Mouse (Mus musculus) hindbrain, embryonic 13.5 days (tissue): Measurements from ENCODE around the gene Cecr2. TPM values are rescaled to one million over a fixed set of nuclear protein-coding genes. Genes with fewer than 3 reads are reported as not detected.

Experiments
- ATAC-seq: fragments of 200-750 bp; cut with Nextera tagmentation; 2 replicates; pipeline ENCODE4 v1.8.0; 2017; ENCODE audit warnings: moderate TSS enrichment; ENCODE audit not compliant: low FRiP score
- H3K27ac ChIP-seq: fragments of 300-500 bp; sonication (generic); 2 replicates; pipeline ENCODE4 v1.5.1; 2015; ENCODE audit warnings: inconsistent platforms, mild to moderate bottlenecking, moderate library complexity
- H3K27me3 ChIP-seq: fragments of 300-500 bp; sonication (generic); 2 replicates; pipeline ENCODE4 v1.6.1; 2015; ENCODE audit warnings: mild to moderate bottlenecking, inconsistent platforms
- H3K36me3 ChIP-seq: fragments of 300-500 bp; sonication (generic); 2 replicates; pipeline ENCODE4 v1.6.1; 2015; ENCODE audit warnings: mild to moderate bottlenecking, inconsistent platforms
- H3K4me1 ChIP-seq: fragments of 300-500 bp; sonication (generic); replicated peaks from 2 replicates; pipeline ENCODE4 v1.6.1; 2015; ENCODE audit warnings: inconsistent platforms
- H3K4me2 ChIP-seq: fragments of 300-500 bp; sonication (generic); 2 replicates; pipeline ENCODE4 v1.6.1; 2015; ENCODE audit warnings: inconsistent platforms, mild to moderate bottlenecking, moderate library complexity
- H3K4me3 ChIP-seq: fragments of 300-500 bp; sonication (generic); 2 replicates; pipeline ENCODE4 v1.5.1; 2015; ENCODE audit warnings: mild to moderate bottlenecking, inconsistent platforms
- H3K9ac ChIP-seq: fragments of 300-500 bp; sonication (generic); 2 replicates; pipeline ENCODE4 v1.6.1; 2015; ENCODE audit warnings: mild to moderate bottlenecking, inconsistent platforms
- H3K9me3 ChIP-seq: fragments of 300-500 bp; sonication (generic); 2 replicates; pipeline ENCODE4 v1.6.1; 2016; ENCODE audit warnings: inconsistent platforms
- WGBS: fragments of 180-500 bp; shearing (Covaris S2); methylation state at CpG from one replicate; pipeline ENCODE4 v1.1.7; 2015; 5-methylcytosine and 5-hydroxymethylcytosine counted together
- polyA plus RNA-seq: library from polyadenylated mRNA; unstranded; fragments of >200 nt; fragmentation: Nextera tagmentation; extraction: Ambion mirVana; gene quantifications from 2 replicates; pipeline ENCODE4 v1.2.1, GENCODE M21; 2015

Cecr2 gene
- polyA plus RNA-seq, result 4.7 and 5.7 TPM in 2 replicates

DNA sequence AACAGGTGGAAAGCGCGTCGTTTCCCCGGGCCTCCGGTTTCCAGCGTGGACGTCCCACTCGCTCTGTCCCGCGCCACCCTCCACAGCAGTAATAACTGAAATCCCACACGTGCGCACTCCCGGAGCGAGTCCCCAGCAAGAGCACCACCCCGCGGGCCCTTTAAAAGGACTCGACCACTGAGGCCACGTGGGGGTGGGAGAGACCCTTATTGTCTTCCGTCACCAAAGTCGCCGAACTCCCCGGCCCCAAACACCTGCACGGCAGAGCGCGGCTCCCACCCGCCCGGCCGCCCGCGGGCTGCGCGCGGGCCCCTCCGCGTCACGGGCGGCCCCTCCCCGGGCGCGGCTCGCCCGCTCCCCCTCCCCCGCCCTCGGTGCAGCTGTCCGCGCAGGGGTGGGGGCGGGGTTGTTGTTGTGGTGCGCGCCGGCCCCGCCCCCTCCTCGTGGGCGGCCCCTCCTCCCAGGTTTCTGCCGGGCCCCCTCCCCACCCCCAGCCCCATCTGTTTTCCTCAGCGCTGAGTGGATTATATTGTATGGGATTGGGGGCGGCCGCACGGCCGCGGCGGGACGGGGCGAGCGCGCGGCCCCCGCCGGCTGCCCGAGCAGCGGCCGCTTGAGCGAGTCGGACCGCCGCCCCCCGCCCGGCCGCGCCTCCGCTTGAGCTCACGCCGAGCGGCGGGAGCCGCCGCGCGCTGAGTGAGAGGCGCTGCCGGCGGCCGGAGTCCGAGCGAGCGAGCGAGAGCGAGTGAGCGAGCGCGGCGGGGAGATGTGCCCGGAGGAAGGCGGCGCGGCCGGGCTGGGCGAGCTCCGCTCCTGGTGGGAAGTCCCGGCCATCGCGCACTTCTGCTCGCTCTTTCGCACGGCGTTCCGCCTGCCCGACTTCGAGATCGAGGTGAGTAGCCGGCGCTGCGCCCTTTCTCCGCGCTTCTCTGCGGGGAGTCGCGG, at the start of gene Cecr2:
TSS of gene Cecr2 (plus strand) at position 554 of the 945 bp plus-strand sequence.
- peak; percentile 90 for ATAC-seq
- Histone ChIP-seq H3K9me3 (no peaks in the 10 kb centered on the region), H3K9ac (peak within 1 kb of the TSS; percentile 89), H3K27me3 (peaks cover 6% of the 10 kb centered on the region; the same call in 1 of the 2 replicates), H3K27ac (peak within 1 kb of the TSS; percentile 98), H3K4me2 (peak within 1 kb of the TSS; percentile 95), H3K36me3 (no peaks in the 10 kb centered on the region), H3K4me3 (peak within 1 kb of the TSS; percentile 65), H3K4me1 (peaks cover 18% of the 10 kb centered on the region)
- WGBS, result under 1% methylated on average over 102 of the region's 127 CpGs

DNA sequence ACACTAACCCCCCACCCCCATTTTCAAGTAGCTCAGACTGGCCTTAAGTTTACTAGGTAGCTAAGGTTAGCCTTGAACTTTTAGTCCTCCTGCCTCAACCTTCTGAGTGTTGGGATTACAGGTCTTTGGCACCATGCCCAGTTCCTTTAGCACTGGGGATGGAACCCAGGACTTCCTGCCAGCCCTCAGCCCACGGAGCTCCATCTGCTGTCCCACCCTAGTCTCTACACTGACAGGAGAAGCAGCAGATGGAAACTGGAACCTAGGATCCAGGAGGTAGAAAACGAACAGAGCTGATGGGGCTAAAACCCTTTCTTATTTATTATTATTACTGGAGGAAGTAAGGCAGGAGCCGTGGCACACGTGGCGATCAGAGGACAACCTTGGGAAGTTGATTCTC, 48.6 kb upstream of the Cecr2 start:
- Histone ChIP-seq H3K4me3 (no peak overlapping the region), H3K4me1 (no peaks in the 10 kb centered on the region), H3K27me3 (no peaks in the 10 kb centered on the region), H3K9me3 (no peaks in the 10 kb centered on the region), H3K27ac (no peak overlapping the region), H3K4me2 (no peak overlapping the region), H3K9ac (no peak overlapping the region), H3K36me3 (no peaks in the 10 kb centered on the region)
- WGBS, result 81% methylated on average over 5 of the region's 5 CpGs
- no peak for ATAC-seq

DNA sequence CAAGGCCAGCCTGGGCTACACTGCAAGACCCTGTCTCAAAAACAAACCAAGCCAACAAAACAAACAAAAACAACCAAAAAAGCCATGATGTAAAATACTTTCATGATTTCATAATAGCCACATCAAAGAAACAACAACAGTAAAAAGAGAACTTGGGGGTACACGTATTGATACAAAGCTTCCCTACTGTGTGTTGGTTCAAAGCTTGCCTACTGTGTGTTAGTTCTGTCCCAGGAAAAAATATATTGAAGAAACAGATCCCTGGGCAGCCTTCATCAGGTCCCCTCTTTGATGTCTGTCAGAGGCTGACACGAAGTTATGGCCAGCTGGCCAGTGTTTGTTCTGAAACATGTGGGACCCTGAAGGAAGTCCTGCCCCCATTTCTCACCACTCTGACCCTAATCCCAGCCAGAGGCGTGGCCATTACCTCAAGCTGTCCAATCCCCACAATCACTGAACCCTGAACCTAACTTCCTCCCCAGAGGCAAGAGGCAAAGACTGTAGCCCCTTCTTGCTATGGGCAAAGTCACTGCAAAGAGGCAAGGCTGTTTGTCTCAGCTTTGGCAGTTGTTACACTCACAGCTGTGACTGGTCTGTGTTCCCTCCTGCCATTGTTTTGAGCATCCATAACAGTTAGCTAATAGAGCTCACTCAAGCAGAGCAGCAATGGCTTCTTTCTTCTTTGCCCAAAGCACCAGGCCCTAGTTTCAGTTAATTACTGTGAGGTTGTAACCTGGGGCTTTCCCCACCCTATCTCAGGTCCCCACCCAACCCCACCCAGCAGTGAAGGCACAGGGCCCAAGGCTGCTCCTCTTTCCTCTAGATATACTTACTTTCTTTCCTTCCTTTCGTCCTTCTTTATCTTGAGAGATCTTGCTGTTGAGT, 47.4 kb upstream of the Cecr2 start:
- H3K9ac ChIP-seq, result no peak overlapping the region
- ATAC-seq, result no peak
- H3K36me3 ChIP-seq, result no peaks in the 10 kb centered on the region
- H3K4me1 ChIP-seq, result no peaks in the 10 kb centered on the region
- H3K27me3 ChIP-seq, result no peaks in the 10 kb centered on the region
- H3K4me2 ChIP-seq, result no peak overlapping the region
- H3K4me3 ChIP-seq, result no peak overlapping the region
- no peak overlapping the region for H3K27ac ChIP-seq
- 74% methylated on average over 4 of the region's 4 CpGs for WGBS
- no peaks in the 10 kb centered on the region for H3K9me3 ChIP-seq

DNA sequence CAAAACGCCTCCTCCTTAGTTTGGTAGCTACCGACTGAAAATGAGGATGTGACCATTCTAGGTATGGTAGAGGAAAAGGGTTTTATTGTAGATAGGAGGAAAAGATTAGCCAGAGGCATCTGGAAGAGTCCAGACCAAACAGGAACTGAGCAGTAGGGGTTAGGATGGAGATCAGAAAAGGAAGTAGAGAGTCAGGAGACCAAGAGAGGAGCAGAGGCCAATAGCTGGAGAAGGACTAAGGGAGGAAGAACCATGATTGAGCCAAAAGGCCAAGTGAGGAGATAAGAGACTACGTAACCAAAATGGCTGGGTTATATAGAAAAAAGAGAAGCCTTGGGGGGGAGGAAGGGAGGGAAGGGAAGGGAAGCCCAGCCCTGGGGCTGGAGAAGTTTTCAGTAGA, 46.0 kb upstream of the Cecr2 start:
- H3K4me2 ChIP-seq, result no peak overlapping the region
- 90% methylated on average over 3 of the region's 3 CpGs for WGBS
- H3K9ac ChIP-seq, result no peak overlapping the region
- H3K9me3 ChIP-seq, result no peaks in the 10 kb centered on the region
- no peaks in the 10 kb centered on the region for H3K36me3 ChIP-seq
- no peak for ATAC-seq
- no peaks in the 10 kb centered on the region for H3K27me3 ChIP-seq
- no peaks in the 10 kb centered on the region for H3K4me1 ChIP-seq
- H3K4me3 ChIP-seq, result no peak overlapping the region
- no peak overlapping the region for H3K27ac ChIP-seq

DNA sequence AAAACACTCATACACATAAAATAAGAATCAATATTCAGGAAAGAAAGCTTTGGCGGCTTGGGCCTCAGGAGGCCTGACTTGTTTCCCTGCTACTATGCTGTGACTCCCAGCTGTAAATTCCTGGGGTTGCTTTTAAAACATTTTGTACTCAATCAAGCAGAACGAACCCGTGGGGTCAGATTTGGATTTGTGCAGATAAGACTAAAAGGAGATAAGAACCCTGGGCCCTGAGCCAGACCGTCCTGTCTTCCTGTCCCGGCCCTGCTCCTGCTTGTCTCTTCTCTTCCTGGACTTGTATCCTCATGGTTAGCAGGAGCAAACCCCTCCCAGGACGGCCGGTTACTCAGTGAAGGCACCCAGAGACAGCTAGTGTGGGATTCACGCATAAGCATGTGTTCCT, 41.1 kb upstream of the Cecr2 start:
- Histone ChIP-seq H3K4me3 (no peak overlapping the region), H3K9me3 (no peaks in the 10 kb centered on the region), H3K27me3 (no peaks in the 10 kb centered on the region), H3K36me3 (no peaks in the 10 kb centered on the region), H3K4me1 (no peaks in the 10 kb centered on the region), H3K9ac (no peak overlapping the region), H3K27ac (no peak overlapping the region), H3K4me2 (no peak overlapping the region)
- ATAC-seq, result no peak
- WGBS, result 70% methylated on average over 8 of the region's 8 CpGs

DNA sequence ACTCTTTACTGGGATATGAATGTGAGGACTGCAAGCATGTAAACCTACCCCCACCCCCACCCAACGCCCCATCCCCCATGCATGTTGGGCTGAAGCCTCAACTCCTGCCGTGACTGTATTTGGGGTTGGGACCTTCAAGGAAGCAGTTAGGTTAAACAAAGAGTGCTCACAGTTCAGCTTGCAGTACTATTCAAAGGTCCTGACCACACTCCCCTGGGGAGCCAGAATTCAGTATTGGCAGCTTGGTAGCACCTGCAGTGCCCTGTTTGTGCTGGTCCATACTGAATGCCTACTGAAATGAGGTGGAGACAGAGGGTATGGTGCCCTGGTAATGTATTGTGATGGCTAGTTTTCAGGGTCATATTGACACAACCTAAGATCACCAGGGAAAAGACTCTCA, 39.1 kb upstream of the Cecr2 start:
- 61% methylated on average over 2 of the region's 2 CpGs for WGBS
- Histone ChIP-seq H3K36me3 (no peaks in the 10 kb centered on the region), H3K4me3 (no peak overlapping the region), H3K9me3 (no peaks in the 10 kb centered on the region), H3K4me2 (no peak overlapping the region), H3K27me3 (no peaks in the 10 kb centered on the region), H3K27ac (no peak overlapping the region), H3K9ac (no peak overlapping the region), H3K4me1 (no peaks in the 10 kb centered on the region)
- ATAC-seq, result no peak

DNA sequence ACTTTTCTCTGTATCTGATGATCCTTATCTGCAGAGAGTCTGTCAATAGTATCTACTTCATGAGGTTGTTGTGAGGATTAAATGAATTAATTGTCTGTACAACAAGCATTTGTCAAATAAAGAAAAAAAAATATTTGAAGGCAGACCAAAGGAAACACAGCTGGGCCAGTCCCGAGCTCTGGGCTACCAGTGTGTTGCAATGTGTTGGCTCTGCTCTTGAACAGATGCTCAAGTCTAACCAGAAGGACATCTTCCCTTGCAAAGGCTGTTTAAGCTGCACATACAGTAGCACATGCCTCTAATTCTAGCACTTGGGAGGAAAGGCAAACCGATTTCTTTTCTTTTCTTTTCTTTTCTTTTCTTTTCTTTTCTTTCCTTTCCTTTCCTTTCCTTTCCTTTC, 37.2 kb upstream of the Cecr2 start:
- H3K27ac ChIP-seq, result no peak overlapping the region
- H3K4me2 ChIP-seq, result no peak overlapping the region
- no peaks in the 10 kb centered on the region for H3K36me3 ChIP-seq
- WGBS, result 80% methylated on average over 2 of the region's 2 CpGs
- no peak for ATAC-seq
- no peak overlapping the region for H3K9ac ChIP-seq
- H3K4me3 ChIP-seq, result no peak overlapping the region
- H3K4me1 ChIP-seq, result no peaks in the 10 kb centered on the region
- H3K9me3 ChIP-seq, result no peaks in the 10 kb centered on the region
- H3K27me3 ChIP-seq, result no peaks in the 10 kb centered on the region

DNA sequence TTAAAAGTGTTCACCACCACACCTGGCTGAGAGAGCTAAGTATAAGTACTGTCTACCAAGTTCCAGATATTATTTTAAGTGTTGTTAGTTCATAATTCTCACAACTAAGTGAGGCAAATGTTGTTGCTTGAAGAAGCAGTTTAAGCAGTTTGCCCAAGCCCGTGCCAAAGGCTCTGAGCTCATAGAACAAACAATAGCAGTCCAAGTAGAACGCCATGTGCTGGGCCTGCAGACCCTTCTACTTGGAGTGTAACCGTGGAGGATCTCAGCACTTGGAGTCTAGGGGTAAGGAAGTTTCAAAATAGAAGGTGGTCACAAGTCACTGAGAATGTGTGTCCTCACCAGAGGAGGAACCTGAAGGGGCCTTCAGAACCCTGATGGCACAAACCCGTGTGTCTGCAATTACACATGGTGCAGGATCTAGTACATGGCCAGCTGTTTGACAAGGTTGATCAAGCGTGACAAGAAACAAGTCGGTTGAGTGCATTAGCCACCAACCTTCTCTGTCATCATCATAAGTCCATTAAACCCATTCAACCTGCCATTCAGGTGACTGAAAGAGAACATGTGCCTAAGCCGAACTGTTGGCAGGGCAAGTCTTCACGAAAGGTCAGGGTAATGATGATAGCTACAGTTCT, 30.7 kb upstream of the Cecr2 start:
- Histone ChIP-seq H3K9me3 (no peaks in the 10 kb centered on the region), H3K4me3 (no peak overlapping the region), H3K9ac (no peak overlapping the region), H3K27ac (no peak overlapping the region), H3K36me3 (no peaks in the 10 kb centered on the region), H3K27me3 (no peaks in the 10 kb centered on the region), H3K4me2 (no peak overlapping the region), H3K4me1 (no peaks in the 10 kb centered on the region)
- no peak for ATAC-seq
- WGBS, result 83% methylated on average over 8 of the region's 8 CpGs

DNA sequence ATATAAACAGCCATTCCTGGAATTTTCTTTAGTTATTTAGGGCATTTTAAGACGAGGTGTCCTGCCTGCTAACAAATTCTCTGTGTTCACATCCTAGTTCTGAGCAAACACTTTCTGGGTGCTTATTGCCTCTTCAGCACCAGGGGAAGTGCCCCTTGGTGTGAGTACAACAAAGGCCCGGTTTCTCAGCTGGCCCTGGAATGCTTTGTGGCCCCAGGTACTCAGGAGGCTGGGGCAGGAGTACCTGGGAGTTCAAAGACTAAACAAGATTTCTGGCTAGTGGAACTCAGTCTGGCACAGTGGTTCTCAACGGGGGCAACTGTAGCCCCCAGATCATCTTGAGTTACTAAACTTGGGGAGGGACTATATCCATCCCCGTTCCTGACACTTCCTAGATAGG, 26.6 kb upstream of the Cecr2 start:
- 43% methylated on average over 4 of the region's 4 CpGs for WGBS
- Histone ChIP-seq H3K9me3 (no peaks in the 10 kb centered on the region), H3K4me1 (no peaks in the 10 kb centered on the region), H3K9ac (no peak overlapping the region), H3K27ac (no peak overlapping the region), H3K36me3 (no peaks in the 10 kb centered on the region), H3K4me3 (no peak overlapping the region), H3K4me2 (no peak overlapping the region), H3K27me3 (no peaks in the 10 kb centered on the region)
- no peak for ATAC-seq

DNA sequence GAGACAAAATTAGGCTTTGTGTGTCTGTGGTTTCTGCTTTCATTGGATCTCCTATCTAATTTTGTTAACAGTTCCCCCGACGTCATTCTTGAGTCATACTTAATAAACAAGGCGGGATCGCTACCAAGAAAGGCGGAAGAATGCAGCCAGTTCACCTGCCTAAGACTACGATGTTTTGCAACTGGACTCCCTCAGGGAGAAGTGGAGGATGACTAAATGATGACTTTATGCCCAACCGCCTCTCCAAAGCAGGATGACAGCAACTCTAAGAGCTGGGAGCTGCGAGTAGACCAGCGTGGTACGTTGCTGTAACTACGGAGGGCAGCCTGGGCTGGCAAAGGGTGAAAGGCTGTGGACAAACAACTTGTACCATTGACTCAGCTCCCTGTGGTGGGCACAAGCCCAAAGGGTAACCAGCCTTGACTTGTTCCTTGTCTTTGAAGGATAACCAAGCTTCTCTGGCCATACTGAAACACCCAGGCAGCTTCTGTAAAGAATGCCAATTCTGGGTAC, 24.2 kb upstream of the Cecr2 start:
- ATAC-seq, result no peak

DNA sequence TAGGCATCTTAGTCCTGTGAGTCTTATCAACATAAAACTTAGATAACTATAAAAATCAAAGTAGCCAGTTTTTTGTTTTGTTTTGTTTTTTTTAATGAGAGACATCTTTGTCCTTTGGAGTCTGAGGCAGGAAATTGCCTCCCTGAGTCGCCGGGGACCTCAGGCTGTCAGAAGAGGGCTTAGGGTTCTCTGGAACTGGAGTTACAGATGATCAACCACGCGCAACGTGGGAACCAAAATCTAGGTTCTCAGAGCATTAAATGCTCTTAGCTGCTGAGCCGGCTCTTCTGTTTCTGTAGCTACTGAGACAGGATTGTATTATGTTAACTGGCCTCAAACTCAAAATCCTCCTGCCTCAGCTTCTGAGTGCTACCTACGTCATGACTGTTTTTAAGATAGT, 22.4 kb upstream of the Cecr2 start:
- no peaks in the 10 kb centered on the region for H3K27me3 ChIP-seq
- no peak overlapping the region for H3K4me2 ChIP-seq
- H3K27ac ChIP-seq, result no peak overlapping the region
- 68% methylated on average over 7 of the region's 7 CpGs for WGBS
- no peak overlapping the region for H3K4me3 ChIP-seq
- H3K9ac ChIP-seq, result no peak overlapping the region
- ATAC-seq, result no peak
- H3K36me3 ChIP-seq, result no peaks in the 10 kb centered on the region
- H3K4me1 ChIP-seq, result no peaks in the 10 kb centered on the region
- H3K9me3 ChIP-seq, result no peaks in the 10 kb centered on the region

More for the DNA sequence above, 24.2 kb upstream of the Cecr2 start:
- no peaks in the 10 kb centered on the region for H3K36me3 ChIP-seq
- no peaks in the 10 kb centered on the region for H3K4me1 ChIP-seq
- no peak overlapping the region for H3K9ac ChIP-seq
- H3K9me3 ChIP-seq, result no peaks in the 10 kb centered on the region
- H3K4me3 ChIP-seq, result no peak overlapping the region
- WGBS, result 93% methylated on average over 11 of the region's 11 CpGs
- H3K27me3 ChIP-seq, result no peaks in the 10 kb centered on the region
- no peak overlapping the region for H3K27ac ChIP-seq
- H3K4me2 ChIP-seq, result no peak overlapping the region
